Mouse (Mus musculus) monocyte, adult 2 months (primary cell): ENCODE data around the gene Cybrd1.

ENCODE experiments used
- DNase-seq, 2 experiments: peaks; one replicate each; pipeline ENCODE4 v3.0.0; 2022; ENCODE audit warnings: low spot score in 2 of 2, low read depth in 1 of 2

The Cybrd1 gene

GRCm38 (mm10) chr2:71167211-71167610 is 49.5 kb downstream of the Cybrd1 start:
- DNase-seq: no peak

- DNase-seq: no peak
Measured at GRCm38 (mm10) chr2:71168461-71169021, 50.8 kb downstream of the Cybrd1 start.

- DNase-seq: no peak
Measured at GRCm38 (mm10) chr2:71173031-71173430, 55.3 kb downstream of the Cybrd1 start.

- DNase-seq: no peak
Measured at GRCm38 (mm10) chr2:71176329-71177249, 58.9 kb downstream of the Cybrd1 start.

GRCm38 (mm10) chr2:71177250-71177615 is 59.5 kb downstream of the Cybrd1 start:
- DNase-seq: no peak

GRCm38 (mm10) chr2:71177760-71178159 is 60.0 kb downstream of the Cybrd1 start:
- no peak for DNase-seq

GRCm38 (mm10) chr2:71179716-71180115 is 62.0 kb downstream of the Cybrd1 start:
- no peak for DNase-seq

GRCm38 (mm10) chr2:71180566-71181217 is 63.0 kb downstream of the Cybrd1 start:
- DNase-seq: no peak

GRCm38 (mm10) chr2:71187950-71188349 is 70.2 kb downstream of the Cybrd1 start:
- DNase-seq: no peak

- DNase-seq: no peak
Measured at GRCm38 (mm10) chr2:71188861-71189260, 71.1 kb downstream of the Cybrd1 start.

GRCm38 (mm10) chr2:71191391-71192194 is 73.9 kb downstream of the Cybrd1 start:
- no peak for DNase-seq

GRCm38 (mm10) chr2:71192195-71192807 is 74.6 kb downstream of the Cybrd1 start:
- no peak for DNase-seq
